Mouse (Mus musculus) hindbrain, postnatal 0 days (tissue): ENCODE results near the gene Trim17. TPM values are rescaled to one million over a fixed set of nuclear protein-coding genes. Genes with fewer than 3 reads are reported as not detected.

Experiments
- ATAC-seq: fragments of 200-750 bp; cut with Nextera tagmentation; 2 replicates; pipeline ENCODE4 v1.8.0; 2017; ENCODE audit warnings: mild to moderate bottlenecking, moderate TSS enrichment, moderate library complexity
- DNase-seq: peaks from one replicate; pipeline ENCODE4 v3.0.0-alpha.2; 2015; ENCODE audit warnings: low spot score
- H3K27ac ChIP-seq: fragments of 300-500 bp; sonication (generic); 2 replicates; pipeline ENCODE4 v1.5.1; 2014; ENCODE audit warnings: mild to moderate bottlenecking
- H3K27me3 ChIP-seq: fragments of 300-500 bp; sonication (generic); 2 replicates; pipeline ENCODE4 v1.6.1; 2014; ENCODE audit warnings: low read length, mixed read lengths; ENCODE audit not compliant: insufficient read depth
- H3K36me3 ChIP-seq: fragments of 300-500 bp; sonication (generic); 2 replicates; pipeline ENCODE4 v1.6.1; 2014; ENCODE audit warnings: low read length, mixed read lengths; ENCODE audit not compliant: insufficient read depth
- H3K4me1 ChIP-seq: fragments of 300-500 bp; sonication (generic); 2 replicates; pipeline ENCODE4 v1.6.1; 2014; ENCODE audit warnings: antibody characterized with exemption, low read length, mixed read lengths; ENCODE audit not compliant: insufficient read depth
- H3K4me2 ChIP-seq: fragments of 300-500 bp; sonication (generic); 2 replicates; pipeline ENCODE4 v1.6.1; 2014; ENCODE audit warnings: low read depth, mild to moderate bottlenecking, low read length, moderate library complexity, mixed read lengths
- H3K4me3 ChIP-seq: fragments of 300-500 bp; sonication (generic); 2 replicates; pipeline ENCODE4 v1.5.1; 2014; ENCODE audit warnings: low read length
- H3K9ac ChIP-seq: fragments of 300-500 bp; sonication (generic); replicated peaks from 2 replicates; pipeline ENCODE4 v1.6.1; 2014; ENCODE audit warnings: mild to moderate bottlenecking, low read length, moderate library complexity, mixed read lengths
- H3K9me3 ChIP-seq: fragments of 300-500 bp; sonication (generic); 2 replicates; pipeline ENCODE4 v1.6.1; 2016; ENCODE audit warnings: low read length, mixed read lengths
- CTCF ChIP-seq: IDR thresholded peaks from 2 replicates; pipeline ENCODE4 v1.5.1; 2016; ENCODE audit warnings: antibody characterized with exemption, control low read depth, low read depth
- WGBS: fragments of 180-500 bp; shearing (Covaris S2); extraction: QIAGEN DNeasy Blood & Tissue Kit; methylation state at CpG from one replicate; pipeline ENCODE4 v1.1.7; 2014; 5-methylcytosine and 5-hydroxymethylcytosine counted together
- polyA plus RNA-seq: library from polyadenylated mRNA; unstranded; fragments of >200 nt; fragmentation: Nextera tagmentation; extraction: Ambion mirVana; gene quantifications from 2 replicates; pipeline ENCODE4 v1.2.1, GENCODE M21; 2015
- total RNA-seq: library from RNA; depleted of rRNA; stranded (reverse); fragments of >200 nt; gene quantifications from 2 replicates; pipeline ENCODE4 v1.2.3, GENCODE M21; 2014

Trim17 gene
- total and polyA plus RNA-seq, 2 experiments from 2014 or later: 0.55 to 4.3 TPM

DNA sequence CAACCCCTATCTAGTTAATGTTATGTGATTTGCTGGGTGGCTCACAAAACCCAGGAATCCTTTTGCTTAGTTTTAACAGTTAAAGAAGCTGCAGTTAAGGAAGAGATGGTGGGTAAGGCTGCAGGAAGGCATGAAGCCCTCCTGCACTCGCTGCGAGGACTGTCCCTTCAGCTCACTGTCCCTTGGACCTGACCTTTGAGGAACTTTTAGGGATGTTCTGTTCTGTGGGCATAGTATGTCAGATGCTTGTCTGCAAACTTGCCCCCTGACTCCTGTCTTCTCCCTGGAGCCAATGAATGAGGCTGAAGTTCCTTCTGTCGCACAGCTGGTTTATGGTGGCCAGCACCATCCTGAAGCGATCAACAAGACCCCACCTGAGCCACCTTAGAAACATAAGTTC, 34.7 kb downstream of the Trim17 start:
- H3K9me3 ChIP-seq: no peaks in the 10 kb centered on the region
- H3K4me1 ChIP-seq: no peaks in the 10 kb centered on the region
- H3K27me3 ChIP-seq: no peaks in the 10 kb centered on the region
- peaks cover 39% of the 10 kb centered on the region for H3K36me3 ChIP-seq
- H3K4me3 ChIP-seq: no peak overlapping the region
- H3K9ac ChIP-seq: no peak overlapping the region
- no peak for TF ChIP-seq CTCF
- no peak overlapping the region for H3K27ac ChIP-seq
- 98% methylated on average over 4 of the region's 4 CpGs for WGBS
- no peak for ATAC-seq
- no peak for DNase-seq
- no peak overlapping the region for H3K4me2 ChIP-seq

DNA sequence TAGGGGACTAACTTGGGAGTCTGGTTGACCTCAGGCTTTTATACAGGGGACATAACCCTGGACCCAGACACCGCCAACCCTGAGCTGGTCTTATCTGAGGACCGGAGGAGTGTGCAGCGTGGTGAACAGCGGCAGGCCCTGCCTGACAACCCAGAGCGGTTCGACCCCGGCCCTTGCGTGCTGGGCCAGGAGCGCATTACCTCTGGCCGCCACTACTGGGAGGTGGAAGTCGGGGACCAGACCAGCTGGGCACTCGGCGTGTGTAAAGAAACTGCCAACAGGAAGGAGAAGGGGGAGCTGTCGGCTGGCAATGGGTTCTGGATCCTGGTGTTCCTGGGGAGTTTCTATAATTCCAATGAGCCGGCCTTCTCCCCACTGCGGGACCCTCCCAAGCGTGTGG, 35.7 kb downstream of the Trim17 start:
- TF ChIP-seq CTCF: no peak
- 87% methylated on average over 17 of the region's 17 CpGs for WGBS
- Histone ChIP-seq H3K27me3 (no peaks in the 10 kb centered on the region), H3K9ac (no peak overlapping the region), H3K4me1 (no peaks in the 10 kb centered on the region), H3K36me3 (peaks cover 30% of the 10 kb centered on the region), H3K27ac (no peak overlapping the region), H3K4me3 (no peak overlapping the region), H3K4me2 (no peak overlapping the region), H3K9me3 (no peaks in the 10 kb centered on the region)
- DNase-seq (no peak), ATAC-seq (no peak)

DNA sequence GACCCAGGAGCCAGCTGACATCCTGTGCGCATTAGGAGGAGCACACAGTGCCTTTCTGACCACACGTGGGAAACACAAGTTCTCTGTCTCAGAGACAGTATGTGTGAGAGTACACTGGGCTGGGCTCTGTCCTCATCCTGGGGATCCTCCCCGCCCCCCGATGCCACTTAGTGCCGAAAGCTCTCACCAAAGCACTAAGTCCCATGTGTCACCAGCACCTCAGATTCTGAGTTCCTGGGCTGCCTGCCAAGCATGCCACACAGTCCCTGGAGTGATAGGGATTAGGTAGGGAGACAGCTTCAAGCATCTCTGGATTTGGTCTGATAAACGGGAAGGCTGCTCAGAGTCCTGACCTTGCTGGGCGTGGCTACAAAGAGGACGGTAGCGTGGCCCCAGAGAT, 36.3 kb downstream of the Trim17 start:
- Histone ChIP-seq H3K27me3 (no peaks in the 10 kb centered on the region), H3K27ac (no peak overlapping the region), H3K36me3 (peaks cover 23% of the 10 kb centered on the region), H3K4me3 (no peak overlapping the region), H3K9ac (no peak overlapping the region), H3K4me2 (no peak overlapping the region), H3K9me3 (no peaks in the 10 kb centered on the region), H3K4me1 (no peaks in the 10 kb centered on the region)
- no peak for DNase-seq
- no peak for TF ChIP-seq CTCF
- no peak for ATAC-seq
- 82% methylated on average over 9 of the region's 9 CpGs for WGBS

DNA sequence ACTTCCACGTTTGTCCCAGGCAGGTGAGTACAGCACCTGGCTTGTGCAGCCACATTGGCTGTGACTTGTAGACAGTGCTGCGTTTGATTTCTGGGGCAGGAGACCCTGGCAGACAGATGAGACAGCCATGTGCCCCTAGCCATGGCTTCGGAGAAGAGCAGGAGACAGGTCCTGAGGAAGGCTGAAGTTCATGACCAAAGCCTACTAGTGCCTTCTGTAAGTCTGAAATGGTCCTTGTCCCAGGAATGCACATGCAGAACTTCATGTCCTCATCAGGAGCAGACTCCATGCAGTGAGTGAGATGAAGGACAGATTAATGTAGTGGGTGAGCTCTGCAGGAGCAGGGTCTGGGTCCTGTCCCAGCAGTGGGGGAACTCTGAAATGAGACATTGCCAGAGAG, 37.4 kb downstream of the Trim17 start:
- no peaks in the 10 kb centered on the region for H3K27me3 ChIP-seq
- H3K36me3 ChIP-seq: peaks cover 16% of the 10 kb centered on the region
- WGBS: 78% methylated on average over 3 of the region's 3 CpGs
- H3K4me1 ChIP-seq: no peaks in the 10 kb centered on the region
- H3K4me2 ChIP-seq: no peak overlapping the region
- no peak overlapping the region for H3K4me3 ChIP-seq
- H3K9me3 ChIP-seq: no peaks in the 10 kb centered on the region
- no peak for ATAC-seq
- no peak overlapping the region for H3K27ac ChIP-seq
- DNase-seq: no peak
- no peak for TF ChIP-seq CTCF
- no peak overlapping the region for H3K9ac ChIP-seq

DNA sequence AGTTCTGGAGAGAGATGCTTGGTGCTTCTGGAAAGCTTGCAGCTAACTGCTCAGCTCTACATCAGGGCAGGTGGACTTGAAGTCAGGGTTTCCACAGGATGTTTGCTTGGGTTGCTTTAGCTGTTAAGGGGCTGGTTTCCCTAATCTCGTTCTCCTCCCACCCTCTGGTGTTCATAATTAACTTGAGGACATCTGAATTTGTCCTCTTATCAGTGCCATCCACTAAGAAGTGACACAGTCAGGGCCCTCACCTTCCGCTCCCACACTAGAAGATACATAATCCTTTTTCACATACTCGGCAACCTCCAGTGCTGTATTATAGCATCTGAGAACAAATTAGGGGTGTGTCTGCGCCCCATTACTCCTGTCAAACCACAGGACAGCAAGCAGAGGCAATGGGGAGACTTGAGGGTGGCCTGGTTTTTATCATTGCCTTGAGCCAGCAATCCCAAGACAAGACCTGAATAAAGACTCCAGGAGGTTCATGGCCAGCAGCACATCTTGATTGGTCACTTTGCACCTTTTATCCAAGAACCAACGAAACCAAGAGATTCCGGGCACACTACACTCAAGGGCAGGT, 38.7 kb downstream of the Trim17 start:
- Histone ChIP-seq H3K36me3 (peaks cover 11% of the 10 kb centered on the region; the same call in 1 of the 2 replicates), H3K9me3 (no peaks in the 10 kb centered on the region), H3K9ac (no peak overlapping the region), H3K4me1 (no peaks in the 10 kb centered on the region), H3K4me2 (no peak overlapping the region), H3K27ac (no peak overlapping the region), H3K27me3 (no peaks in the 10 kb centered on the region), H3K4me3 (no peak overlapping the region)
- TF ChIP-seq CTCF: no peak
- no peak for DNase-seq
- 87% methylated on average over 6 of the region's 6 CpGs for WGBS
- ATAC-seq: no peak

DNA sequence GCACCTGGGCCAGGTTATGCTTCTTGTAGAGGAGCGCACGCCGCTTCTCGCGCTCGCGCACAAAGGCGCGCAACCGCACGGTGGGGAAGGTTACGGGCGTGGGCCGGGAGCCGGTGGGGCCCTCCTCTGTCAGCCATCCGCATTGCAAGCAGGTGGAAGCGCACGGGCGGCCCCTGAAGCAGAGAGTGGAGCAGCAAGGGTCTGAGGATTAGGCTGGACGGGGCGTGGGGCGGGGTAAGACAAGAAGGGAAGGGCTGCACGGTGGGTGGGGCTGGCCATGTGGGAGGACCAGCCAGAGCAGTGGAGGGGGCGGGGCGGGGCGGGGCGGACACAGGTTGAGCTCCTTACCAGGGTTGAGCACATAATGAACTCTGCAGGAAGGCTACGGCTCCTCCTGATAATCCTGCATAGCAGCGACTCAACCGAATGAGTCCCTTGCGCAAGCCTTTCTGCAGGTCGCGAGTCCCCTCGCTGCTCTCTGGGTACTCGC, 39.9 kb downstream of the Trim17 start:
- no peak overlapping the region for H3K27ac ChIP-seq
- ATAC-seq (peak; percentile 77), DNase-seq (peak; percentile 69)
- H3K36me3 ChIP-seq: peaks cover 8% of the 10 kb centered on the region; the same call in 1 of the 2 replicates
- TF ChIP-seq CTCF: peak; percentile 55
- WGBS: 2% methylated on average over 33 of the region's 35 CpGs
- H3K4me3 ChIP-seq: peak overlapping the region; percentile 35
- no peaks in the 10 kb centered on the region for H3K27me3 ChIP-seq
- H3K4me2 ChIP-seq: peak overlapping the region; percentile 57
- no peaks in the 10 kb centered on the region for H3K9me3 ChIP-seq
- no peaks in the 10 kb centered on the region for H3K4me1 ChIP-seq
- peak overlapping the region; percentile 34 for H3K9ac ChIP-seq

DNA sequence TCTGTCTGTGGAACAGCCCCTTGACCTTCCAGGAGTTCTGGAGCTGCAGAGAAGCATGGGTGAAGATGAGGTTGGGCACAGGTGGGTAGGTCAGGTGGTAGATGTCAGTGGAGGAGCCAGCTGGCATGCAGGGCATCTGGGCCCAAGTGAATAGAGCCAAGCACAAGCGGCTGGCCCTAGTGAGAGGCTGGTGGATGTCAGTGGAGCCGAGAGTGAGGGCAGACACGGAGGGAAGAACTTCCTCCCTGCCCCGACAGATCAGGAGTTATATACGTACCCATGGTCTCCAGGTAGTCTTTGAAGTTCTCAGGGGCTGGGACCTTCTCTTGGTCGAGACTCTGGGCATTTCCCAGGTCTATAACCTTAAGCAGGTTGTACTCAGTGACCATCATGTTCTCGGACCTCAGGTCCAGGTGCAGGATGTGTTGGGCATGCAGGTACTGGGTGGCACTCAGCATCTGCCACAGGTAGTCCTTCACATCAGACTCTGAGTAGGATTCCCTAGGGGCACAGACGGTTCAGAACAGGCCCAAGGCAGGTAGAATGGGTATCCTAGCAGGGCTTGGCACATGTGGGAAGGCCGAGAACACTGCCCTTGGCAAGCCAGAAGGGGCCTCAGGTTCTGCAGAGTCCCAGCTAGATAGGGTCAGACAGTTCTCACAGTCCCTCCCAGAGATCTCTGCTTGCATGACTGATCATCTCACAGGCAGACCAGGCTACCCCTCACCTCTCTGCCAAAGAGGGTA, 40.7 kb downstream of the Trim17 start:
- no peaks in the 10 kb centered on the region for H3K4me1 ChIP-seq
- TF ChIP-seq CTCF: no peak
- H3K9ac ChIP-seq: no peak overlapping the region; the same call in 1 of the 2 replicates
- 0 out of 2 replicates have a peak, but pooled peaks cover 7% of the 10 kb centered on the region for H3K36me3 ChIP-seq
- H3K9me3 ChIP-seq: no peaks in the 10 kb centered on the region
- no peak overlapping the region for H3K27ac ChIP-seq
- peak overlapping the region; percentile 57 for H3K4me2 ChIP-seq
- ATAC-seq (peak; percentile 13; the same call in 1 of the 2 replicates), DNase-seq (no peak)
- 78% methylated on average over 9 of the region's 9 CpGs for WGBS
- no peak overlapping the region for H3K4me3 ChIP-seq
- no peaks in the 10 kb centered on the region for H3K27me3 ChIP-seq
